Mouse (Mus musculus): ENCODE measurements around the gene H2bfm. TPM values are rescaled to one million over a fixed set of nuclear protein-coding genes. Genes with fewer than 3 reads are reported as not detected.
"Not testable (repeated sequence)": the region's sequence is repeated elsewhere in the genome, so short reads cannot be mapped to it uniquely, and the experiment has no call there.

Gene H2bfm
- not detected in 2 replicates for total RNA-seq (2017)

DNA sequence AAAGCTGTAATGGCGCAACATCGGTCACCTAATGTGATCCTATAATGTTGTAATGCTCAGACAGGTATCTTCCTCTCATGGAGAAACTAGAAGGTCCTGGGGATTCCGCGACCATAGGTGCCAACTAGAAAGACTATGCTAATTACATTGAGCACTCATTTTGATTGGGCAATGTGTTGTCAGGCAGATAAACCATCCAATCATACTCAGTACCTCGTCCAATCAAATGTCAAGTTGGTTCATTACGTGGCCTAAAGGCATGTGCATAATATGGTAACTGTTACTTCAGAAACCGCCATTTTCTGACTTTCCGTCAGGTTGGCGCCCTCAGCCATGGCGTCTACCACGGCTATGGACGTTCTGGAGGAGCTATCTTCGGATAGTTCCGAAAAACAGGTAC lies at the start of gene H2bfm:
H2bfm (plus strand) TSS at position 295 of the 400 bp plus-strand sequence.
- no peak for ATAC-seq (ENCODE audit: extremely low read depth, insufficient number of reproducible peaks, low FRiP score, poor library complexity, severe bottlenecking)

DNA sequence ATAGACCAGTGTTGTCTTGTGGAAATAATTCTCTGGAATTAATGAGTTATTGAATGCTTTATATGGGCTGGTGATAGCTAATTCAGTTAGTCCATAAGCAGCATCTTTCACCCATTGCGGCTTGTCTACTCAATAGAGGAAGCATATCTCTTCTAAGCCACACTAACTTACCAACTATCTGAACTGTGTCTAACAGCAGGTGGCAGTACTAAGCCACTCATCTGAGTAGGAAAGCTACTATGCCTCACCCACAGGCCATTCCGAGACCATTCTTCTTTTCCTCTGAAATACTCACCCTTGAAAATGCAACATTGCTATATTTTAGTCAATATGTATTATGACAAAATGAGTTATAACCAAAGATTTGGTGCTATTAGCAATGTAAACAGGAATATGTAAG lies 31.4 kb upstream of the H2bfm start:
- no peak for ATAC-seq (ENCODE audit: extremely low read depth, insufficient number of reproducible peaks, low FRiP score, poor library complexity, severe bottlenecking)

DNA sequence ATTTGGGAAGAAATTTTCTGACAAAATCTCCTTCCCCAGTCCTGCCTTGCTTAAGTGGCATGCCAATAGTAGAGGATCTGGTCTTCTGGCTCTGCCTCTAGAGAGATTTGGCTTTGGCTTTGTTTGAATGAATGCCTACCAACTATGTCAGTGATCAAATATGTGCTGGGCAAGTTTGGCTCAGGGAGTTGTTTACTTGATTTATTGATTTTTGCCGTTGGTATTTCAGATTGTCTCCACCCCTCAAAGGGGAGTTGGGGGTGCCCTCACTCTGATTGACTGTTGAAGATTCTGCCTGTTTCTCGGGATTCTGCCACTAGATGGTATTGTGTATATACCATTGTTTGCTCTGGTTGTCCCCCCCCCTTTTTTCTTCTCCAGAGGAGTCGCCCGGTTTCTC lies 22.8 kb upstream of the H2bfm start:
- ATAC-seq (ENCODE audit: extremely low read depth, insufficient number of reproducible peaks, low FRiP score, poor library complexity, severe bottlenecking): no peak

DNA sequence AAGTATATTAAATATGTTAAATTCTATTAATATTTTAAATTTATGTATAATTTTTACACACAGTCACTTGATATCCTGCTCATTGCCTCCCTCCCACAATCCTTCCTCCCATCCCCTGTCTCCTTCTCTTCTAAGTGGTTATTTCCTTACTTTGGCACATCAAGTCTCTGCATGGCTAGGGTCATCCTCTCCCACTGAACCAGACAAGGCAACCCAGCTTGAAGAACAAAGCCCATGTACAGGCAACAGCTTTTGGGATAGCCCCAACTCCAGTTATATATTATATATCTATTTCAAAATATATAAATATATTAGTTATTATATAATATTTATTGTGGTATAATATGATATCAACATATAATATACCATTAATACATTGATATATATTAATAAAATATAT lies 1.3 kb upstream of the H2bfm start:
- ATAC-seq (ENCODE audit: extremely low read depth, insufficient number of reproducible peaks, low FRiP score, poor library complexity, severe bottlenecking): no peak

DNA sequence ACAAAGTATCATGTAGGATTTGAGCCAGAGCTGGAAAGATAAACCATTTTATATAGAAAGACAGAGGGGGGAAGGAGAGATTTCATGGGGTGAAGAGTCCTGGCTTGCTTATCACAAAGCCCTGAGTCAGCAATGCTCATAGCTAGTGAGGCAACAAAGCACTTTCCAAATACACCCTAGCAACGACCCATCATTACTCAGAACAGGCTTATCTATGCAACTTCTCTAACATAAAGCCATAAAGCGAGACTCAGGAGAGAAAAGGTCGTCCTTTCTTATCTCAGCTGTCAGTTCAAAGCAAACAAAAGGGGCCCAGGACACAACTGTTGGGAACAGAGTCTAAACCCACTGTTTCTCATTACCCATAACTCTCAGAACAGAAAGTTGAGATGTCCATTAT lies 10.9 kb downstream of the H2bfm start:
- no peak for ATAC-seq (ENCODE audit: extremely low read depth, insufficient number of reproducible peaks, low FRiP score, poor library complexity, severe bottlenecking)

DNA sequence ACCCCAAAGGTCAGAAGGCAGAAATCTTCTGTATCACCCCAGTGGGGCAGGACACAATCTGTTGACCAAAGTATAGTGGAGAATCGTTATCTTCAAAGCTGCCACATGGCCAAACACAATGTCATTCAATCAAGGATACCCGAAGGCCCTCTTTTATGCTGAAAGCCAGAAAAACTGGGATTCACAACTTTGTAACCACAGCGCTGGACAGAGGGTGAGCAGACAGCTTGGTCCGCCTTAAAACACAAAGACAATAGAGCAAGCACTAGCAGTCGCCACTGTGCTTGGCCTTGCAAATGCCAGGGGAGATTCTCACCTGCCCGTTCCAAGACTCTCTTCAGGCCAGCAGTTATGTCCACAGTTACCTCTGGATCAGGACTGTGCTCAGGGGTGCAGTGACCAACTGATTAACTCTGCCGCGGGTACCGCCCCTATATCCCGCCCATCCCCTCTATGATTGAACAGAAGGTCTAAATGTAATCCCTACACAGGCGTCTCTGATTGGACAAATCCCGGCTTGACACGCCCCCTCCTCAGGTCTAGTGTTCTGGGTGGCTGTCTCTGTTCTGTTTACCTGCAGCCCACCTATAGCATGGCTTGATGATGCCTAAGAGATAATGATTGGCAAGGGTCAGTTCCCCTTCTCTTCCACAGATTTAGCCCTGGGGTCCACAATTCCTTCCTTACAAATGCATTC lies 30.6 kb downstream of the H2bfm start:
- ATAC-seq (ENCODE audit: extremely low read depth, insufficient number of reproducible peaks, low FRiP score, poor library complexity, severe bottlenecking): peak; percentile 93

DNA sequence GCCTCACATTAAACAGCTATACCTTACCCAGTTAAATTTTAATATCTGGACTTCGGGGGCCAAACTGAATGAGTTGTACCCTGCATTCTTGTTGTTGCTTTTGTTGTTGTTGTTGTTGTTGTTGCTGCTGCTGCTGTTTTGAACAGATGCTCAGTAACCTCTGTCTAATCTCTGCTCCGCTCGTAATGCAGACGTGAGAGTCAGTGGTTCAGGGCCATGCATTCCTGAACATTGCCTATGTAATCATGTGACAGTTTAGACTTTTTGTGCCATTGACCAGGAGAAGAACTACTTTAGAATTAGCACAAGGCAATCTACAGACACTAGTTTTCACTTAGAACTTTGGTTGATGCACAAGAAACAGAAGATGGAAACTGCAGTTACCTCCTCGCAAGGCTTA lies 31.2 kb downstream of the H2bfm start:
- not testable (repeated sequence) for ATAC-seq (ENCODE audit: extremely low read depth, insufficient number of reproducible peaks, low FRiP score, poor library complexity, severe bottlenecking)

DNA sequence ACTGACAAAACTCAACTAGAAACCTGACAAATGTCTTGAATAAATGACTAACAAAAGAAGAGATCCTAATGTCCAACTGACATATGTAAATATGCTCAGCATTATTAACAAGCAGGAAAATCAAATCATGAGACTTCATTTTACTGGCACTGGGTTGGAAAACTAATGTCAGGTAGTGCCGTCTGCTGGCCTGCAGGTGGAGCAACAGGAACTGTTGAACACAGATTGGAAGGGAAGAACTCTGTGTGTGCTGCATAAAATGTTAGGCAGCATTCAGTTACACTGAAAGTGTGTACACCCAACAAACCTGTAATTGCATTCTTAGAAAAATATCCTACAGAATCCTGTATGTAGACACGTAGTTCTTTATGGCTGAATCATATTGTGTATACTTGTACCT lies 32.6 kb downstream of the H2bfm start:
- ATAC-seq (ENCODE audit: extremely low read depth, insufficient number of reproducible peaks, low FRiP score, poor library complexity, severe bottlenecking): no peak

DNA sequence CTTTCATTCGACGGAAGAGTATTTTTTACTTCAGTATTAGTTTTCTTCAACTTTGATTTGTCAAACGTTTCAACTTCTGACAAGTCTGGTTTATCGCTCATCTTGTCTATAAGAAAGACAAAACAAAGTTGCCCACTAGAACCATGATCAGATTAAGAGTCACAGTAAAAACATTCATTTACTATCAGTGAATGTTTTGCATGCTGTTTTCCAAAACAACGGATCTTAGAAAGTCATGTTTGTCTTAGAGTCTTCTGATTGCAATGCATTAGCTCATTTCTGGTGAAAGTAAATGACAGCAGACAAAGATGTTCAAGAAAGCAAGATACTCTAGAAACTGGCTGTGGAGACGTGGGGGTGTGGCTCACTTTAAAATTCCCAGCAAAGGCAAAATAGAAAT lies 48.3 kb downstream of the H2bfm start, which contains the start of gene Tmsb15b2:
Tmsb15b2 (minus strand) TSS at position 101 of the 400 bp plus-strand sequence.
- not testable (repeated sequence) for ATAC-seq (ENCODE audit: extremely low read depth, insufficient number of reproducible peaks, low FRiP score, poor library complexity, severe bottlenecking)

DNA sequence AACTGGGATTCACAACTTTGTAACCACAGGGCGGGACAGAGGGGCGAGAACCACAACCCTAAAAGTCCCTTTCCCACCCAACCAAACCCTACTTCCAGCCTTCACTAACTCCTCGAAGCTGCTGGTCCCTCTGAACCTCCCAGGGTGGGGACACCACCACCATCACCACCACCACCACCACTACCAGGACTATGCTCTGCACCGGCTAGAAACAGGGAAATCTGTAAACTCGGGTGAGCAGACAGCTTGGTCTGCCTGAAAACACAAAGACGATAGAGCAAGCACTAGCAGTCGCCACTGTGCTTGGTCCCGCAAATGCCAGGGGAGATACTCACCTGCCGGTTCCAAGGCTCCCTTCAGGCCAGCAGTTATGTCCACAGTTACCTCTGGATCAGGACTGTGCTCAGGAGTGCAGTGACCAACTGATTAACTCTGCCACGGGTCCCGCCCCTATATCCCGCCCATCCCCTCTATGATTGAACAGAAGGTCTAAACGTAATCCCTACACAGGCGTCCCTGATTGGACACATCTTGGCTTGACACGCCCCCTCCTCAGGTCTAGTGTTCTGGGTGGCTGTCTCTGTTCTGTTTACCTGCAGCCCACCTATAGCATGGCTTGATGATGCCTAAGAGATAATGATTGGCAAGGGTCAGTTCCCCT lies 49.4 kb downstream of the H2bfm start, which contains the start of the genes Tmsb15l and Tmsb15b1:
Tmsb15l (minus strand) TSS at position 446 of the 661 bp plus-strand sequence.
Tmsb15b1 (minus strand) TSS at position 451 of the 661 bp plus-strand sequence.
- peak; percentile 98 for ATAC-seq (ENCODE audit: extremely low read depth, insufficient number of reproducible peaks, low FRiP score, poor library complexity, severe bottlenecking)

Other genes with a start within 250 kb of the H2bfm start
- gene Tceal1, start 219.3 kb upstream of the H2bfm start, total RNA-seq (2017): 0.12 and 0.35 TPM in 2 replicates
- 128 and 145 TPM in 2 replicates for gene Morf4l2, start 183.6 kb upstream of the H2bfm start, total RNA-seq (2017)
- not detected in 2 replicates for gene Glra4, start 147.2 kb upstream of the H2bfm start, total RNA-seq (2017)
- 4.2 and 4.4 TPM in 2 replicates for gene Plp1, start 104.7 kb upstream of the H2bfm start, total RNA-seq (2017)
- gene Rab9b, start 58.6 kb upstream of the H2bfm start, total RNA-seq (2017): not detected in 2 replicates
- 31.6 TPM in 1 of 2 replicates, not detected in the other for gene Tmsb15b2, start 48.2 kb downstream of the H2bfm start, total RNA-seq (2017)
- 3.7 and 6.6 TPM in 2 replicates for gene Tmsb15l, start 49.5 kb downstream of the H2bfm start, total RNA-seq (2017)
- gene Tmsb15b1, start 49.5 kb downstream of the H2bfm start, total RNA-seq (2017): 5.3 and 7.0 TPM in 2 replicates
- gene Zcchc18, start 65.8 kb downstream of the H2bfm start, total RNA-seq (2017): 6.9 and 8.6 TPM in 2 replicates
- gene Slc25a53, start 111.0 kb downstream of the H2bfm start, total RNA-seq (2017): 18.8 and 24.4 TPM in 2 replicates
- 12.6 and 13.1 TPM in 2 replicates for gene Fam199x, start 122.3 kb downstream of the H2bfm start, total RNA-seq (2017)
- not detected in 2 replicates for gene Esx1, start 194.8 kb downstream of the H2bfm start, total RNA-seq (2017)